Mouse (Mus musculus) spleen, adult 12 weeks (tissue): Measurements from ENCODE around the gene Zfp750.

Experiments used
- DNase-seq: peaks from one replicate; pipeline ENCODE4 v3.0.0; 2022; ENCODE audit warnings: low spot score

Zfp750 gene

GRCm38 (mm10) chr11:121519131-121519530 lies at the start of gene Zfp750:
Gene Zfp750 (minus strand): TSS chr11:121519333.
- no peak for DNase-seq

- DNase-seq, result no peak
These were observed 45.1 kb upstream of the Zfp750 start for GRCm38 (mm10) chr11:121564265-121564664.

- no peak for DNase-seq
These were observed 44.2 kb upstream of the Zfp750 start for GRCm38 (mm10) chr11:121563312-121563711.

GRCm38 (mm10) chr11:121560294-121560663 lies 41.1 kb upstream of the Zfp750 start:
- no peak for DNase-seq

- DNase-seq, result no peak
These were observed 40.6 kb upstream of the Zfp750 start for GRCm38 (mm10) chr11:121559527-121560293.

- no peak for DNase-seq
These were observed 39.4 kb upstream of the Zfp750 start for GRCm38 (mm10) chr11:121558522-121558921.

GRCm38 (mm10) chr11:121557946-121558345 lies 38.8 kb upstream of the Zfp750 start:
- no peak for DNase-seq

GRCm38 (mm10) chr11:121556727-121557126 lies 37.6 kb upstream of the Zfp750 start:
- DNase-seq, result no peak

GRCm38 (mm10) chr11:121553458-121553857 lies 34.3 kb upstream of the Zfp750 start:
- DNase-seq, result no peak

GRCm38 (mm10) chr11:121552846-121553457 lies 33.8 kb upstream of the Zfp750 start:
- DNase-seq, result no peak

- no peak for DNase-seq
These were observed 33.0 kb upstream of the Zfp750 start for GRCm38 (mm10) chr11:121552167-121552566.

GRCm38 (mm10) chr11:121551206-121551799 lies 32.2 kb upstream of the Zfp750 start:
- DNase-seq, result no peak

- DNase-seq, result no peak
These were observed 30.9 kb upstream of the Zfp750 start for GRCm38 (mm10) chr11:121549843-121550647.

GRCm38 (mm10) chr11:121548996-121549842 lies 30.1 kb upstream of the Zfp750 start:
- DNase-seq, result peak; percentile 65

- DNase-seq, result peak; percentile 61
These were observed 28.8 kb upstream of the Zfp750 start for GRCm38 (mm10) chr11:121547925-121548324.

- peak; percentile 34 for DNase-seq
These were observed 28.1 kb upstream of the Zfp750 start for GRCm38 (mm10) chr11:121547234-121547633.

GRCm38 (mm10) chr11:121545398-121546034 lies 26.4 kb upstream of the Zfp750 start:
- no peak for DNase-seq

- no peak for DNase-seq
These were observed 25.7 kb upstream of the Zfp750 start for GRCm38 (mm10) chr11:121544755-121545397.

- DNase-seq, result peak; percentile 25
These were observed 24.8 kb upstream of the Zfp750 start for GRCm38 (mm10) chr11:121543922-121544321.

- peak; percentile 46 for DNase-seq
These were observed 24.2 kb upstream of the Zfp750 start for GRCm38 (mm10) chr11:121543287-121543856.
